Mouse (Mus musculus): ENCODE measurements around the gene Gsdme.

GRCm38 (mm10) chr6:50254723-50255184 lies 8.9 kb downstream of the Gsdme start:
- TF ChIP-seq EP300 (IDR thresholded peaks at IDR 0.05; ENCODE audit: low read depth) = no peak
- TF ChIP-seq CTCF (IDR thresholded peaks at IDR 0.05; ENCODE audit: low read depth) = no peak
